Mouse (Mus musculus) heart, postnatal 36 days (tissue): ENCODE data around the gene Rnf183. TPM values are rescaled to one million over a fixed set of nuclear protein-coding genes. Genes with fewer than 3 reads are reported as not detected.

Experiments used
- DNase-seq, 2 experiments: peaks; one replicate each; pipeline ENCODE4 v3.0.0; 2021 to 2022
- intact Hi-C: fragments of 180-260 bp; cut with DNase I; formaldehyde crosslinking; loops from one replicate; pipeline ENCODE4 v1.15.1; 2025
- total RNA-seq, 2 experiments: library from RNA; stranded (reverse); gene quantifications; 2 replicates each; pipeline ENCODE4 v1.2.3; 2021

Gene Rnf183
- total RNA-seq, 2 experiments from 2014 or later: not detected

- intact Hi-C loops: no loop called here
- DNase-seq: no peak
Observed at GRCm38 (mm10) chr4:62433939-62434870, 847 bp downstream of the Rnf183 start.

GRCm38 (mm10) chr4:62431522-62431921 lies 3.5 kb downstream of the Rnf183 start:
- no peak for DNase-seq
- intact Hi-C loops: no loop called here

- DNase-seq: no peak
- intact Hi-C loops: no loop called here
Observed at GRCm38 (mm10) chr4:62430678-62431077, 4.4 kb downstream of the Rnf183 start.

GRCm38 (mm10) chr4:62429616-62430015 lies 5.4 kb downstream of the Rnf183 start:
- intact Hi-C loops: no loop called here
- DNase-seq: no peak

DNA sequence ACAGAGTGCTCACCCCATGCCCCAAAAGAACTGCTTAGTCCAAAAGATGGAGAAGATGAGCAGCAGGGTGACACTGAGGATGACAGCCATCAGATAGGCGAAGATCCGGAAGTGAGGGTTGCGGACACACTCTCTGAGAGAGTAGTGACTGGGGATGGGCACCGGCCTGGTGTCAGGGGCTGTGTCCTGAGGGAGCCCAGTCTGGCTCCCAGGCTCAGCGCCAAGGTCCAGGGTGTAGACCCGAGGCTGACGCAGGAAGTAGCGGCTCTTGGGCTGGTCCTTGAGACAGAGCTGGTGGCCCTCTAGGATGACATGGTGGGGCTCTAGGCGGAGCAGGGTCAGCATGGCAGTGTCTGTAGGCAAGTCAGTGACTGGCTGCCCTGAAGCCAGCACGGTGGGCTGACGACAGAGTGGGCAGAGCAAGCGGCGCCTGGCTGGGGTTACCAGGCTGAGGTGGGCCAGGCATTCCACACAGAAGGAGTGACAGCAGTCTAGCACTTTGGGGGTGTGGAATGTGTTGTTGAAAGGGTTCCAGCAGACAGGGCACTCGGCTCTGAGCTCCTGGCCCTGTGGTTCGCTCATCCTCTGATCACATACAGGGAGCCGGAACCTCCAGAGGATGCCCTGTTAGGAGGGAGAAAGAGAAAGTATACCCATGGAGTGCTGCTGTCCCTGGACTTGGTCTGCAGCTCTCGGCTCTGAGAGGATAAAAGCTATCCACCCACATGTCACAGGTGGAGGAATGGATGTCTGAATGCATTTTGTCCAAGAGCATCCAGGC lies 6.9 kb downstream of the Rnf183 start:
- intact Hi-C loops: no loop called here
- DNase-seq: no peak

GRCm38 (mm10) chr4:62425891-62426290 lies 9.2 kb downstream of the Rnf183 start:
- intact Hi-C loops: no loop called here
- no peak for DNase-seq

GRCm38 (mm10) chr4:62419091-62419490 lies 16.0 kb downstream of the Rnf183 start:
- no peak for DNase-seq
- intact Hi-C loops: no loop called here

- no peak for DNase-seq
- intact Hi-C loops: no loop called here
Observed at GRCm38 (mm10) chr4:62418448-62418847, 16.6 kb downstream of the Rnf183 start.

DNA sequence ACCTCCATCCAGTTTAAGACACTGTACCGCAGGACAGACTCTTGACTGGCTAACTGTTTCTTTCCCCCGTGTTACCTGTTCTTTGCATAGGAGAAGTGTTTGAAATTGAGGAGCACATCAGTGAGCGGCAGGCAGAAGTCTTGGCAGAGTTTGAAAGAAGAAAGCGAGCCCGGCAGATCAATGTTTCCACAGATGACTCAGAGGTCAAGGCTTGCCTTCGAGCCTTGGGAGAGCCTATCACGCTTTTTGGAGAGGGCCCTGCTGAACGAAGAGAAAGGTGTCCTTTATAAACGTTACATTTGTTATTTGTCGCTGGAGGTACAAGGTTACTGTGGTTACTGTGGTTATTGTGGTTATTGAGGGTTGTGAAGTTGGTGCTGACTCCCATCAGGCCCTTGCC lies 23.4 kb downstream of the Rnf183 start:
- DNase-seq: no peak
- intact Hi-C loops: no loop called here

DNA sequence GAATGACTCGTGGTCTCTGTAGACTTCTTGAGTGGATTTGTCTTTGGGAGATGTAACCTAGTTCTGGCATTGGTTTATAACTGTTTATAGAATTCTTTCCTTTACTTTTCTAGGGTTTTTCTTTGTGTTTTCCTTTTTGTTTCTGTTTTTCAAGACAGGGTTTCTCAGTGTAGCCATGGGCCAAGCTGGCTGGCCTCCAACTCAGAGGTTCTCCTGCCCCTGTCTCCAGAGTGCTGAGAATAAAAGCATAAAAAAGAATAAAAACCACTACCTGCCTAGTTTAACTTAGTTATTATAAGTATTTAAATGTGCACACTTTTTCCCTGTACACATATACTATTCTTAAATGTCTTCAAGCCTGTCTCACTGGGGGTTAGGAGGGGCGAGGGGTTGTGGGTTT lies 24.7 kb downstream of the Rnf183 start:
- DNase-seq: no peak
- intact Hi-C loops: no loop called here

- no peak for DNase-seq
- intact Hi-C loops: loop anchor here (2.0 to 10.0 kb wide), 7 partner anchors 49 to 353 kb away; partner anchors contain the start of genes Alad, Fkbp15, Hdhd3 and Slc31a1
Observed at GRCm38 (mm10) chr4:62409615-62410014, 25.4 kb downstream of the Rnf183 start.

DNA sequence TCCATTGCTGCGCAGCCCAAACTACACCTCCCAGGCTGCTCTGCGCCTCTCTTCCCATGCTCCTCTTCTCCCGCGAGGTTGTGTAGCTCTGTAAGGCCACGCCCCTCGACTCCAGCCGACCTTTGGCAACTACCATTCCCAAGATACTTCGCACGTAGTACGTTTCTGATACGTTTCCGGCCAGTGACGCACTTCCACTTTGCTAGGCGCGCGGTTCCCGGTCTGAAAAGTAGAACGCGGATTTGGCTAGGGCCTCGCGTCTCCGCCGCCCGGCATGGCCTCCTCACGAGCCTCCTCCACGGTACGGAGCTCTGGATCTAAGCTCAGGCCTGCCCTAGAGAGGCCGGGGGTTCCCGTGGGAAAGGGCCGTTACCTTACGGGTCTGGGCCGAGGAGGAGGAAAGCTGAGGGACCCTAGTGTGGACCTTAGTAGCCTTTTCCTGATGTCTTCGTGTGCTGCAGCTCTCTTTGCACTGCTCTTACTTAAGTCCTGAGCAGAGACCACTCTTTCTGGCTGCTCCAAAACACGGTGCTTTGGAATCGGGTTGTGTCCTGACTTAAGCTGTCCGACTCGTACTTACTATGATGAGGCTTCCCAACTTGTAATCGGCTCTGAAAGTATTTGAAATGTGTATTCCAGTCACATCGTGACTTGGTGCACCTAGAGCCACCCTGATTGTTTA lies 26.3 kb downstream of the Rnf183 start, which contains the start of the genes Cdc26 and Prpf4:
Gene Cdc26, minus strand, starts transcription at position 42 of the 682 bp plus-strand sequence.
Gene Prpf4, plus strand, starts transcription at position 197 of the 682 bp plus-strand sequence.
- intact Hi-C loops: loop anchor here (2.0 to 10.0 kb wide), 7 partner anchors 48 to 354 kb away; partner anchors contain the start of genes Alad, Fkbp15, Hdhd3 and Slc31a1
- peak; percentile 93 to 96 for DNase-seq

- DNase-seq: peak; percentile 53 to 69
- intact Hi-C loops: loop anchor here (2.0 to 10.0 kb wide), 7 partner anchors 47 to 354 kb away; partner anchors contain the start of genes Alad, Fkbp15, Hdhd3 and Slc31a1
Observed at GRCm38 (mm10) chr4:62407730-62408582, 27.1 kb downstream of the Rnf183 start.

DNA sequence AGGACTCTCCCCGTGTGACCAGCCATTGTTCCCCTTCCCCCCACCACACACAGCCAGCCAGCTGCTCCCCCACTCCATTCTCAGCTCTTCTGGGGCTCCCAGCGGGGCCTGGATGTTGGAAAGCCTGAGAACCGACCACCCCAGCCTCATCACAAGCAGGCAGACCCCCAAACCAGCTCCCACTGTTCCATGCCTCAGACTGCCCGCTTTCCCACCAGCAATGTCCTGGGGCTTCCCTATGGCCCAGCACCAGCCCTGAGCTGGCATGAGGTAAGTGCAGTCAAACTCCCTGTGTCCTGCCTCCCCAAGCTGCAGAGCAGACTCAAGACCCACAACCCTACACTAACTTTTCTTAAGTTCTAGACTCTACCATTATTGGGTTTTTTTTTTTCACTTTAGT lies 28.9 kb downstream of the Rnf183 start:
- intact Hi-C loops: loop anchor here (5.0 to 10.0 kb wide), 5 partner anchors 64 to 356 kb away; partner anchors contain the start of gene Alad
- DNase-seq: no peak

GRCm38 (mm10) chr4:62398956-62399355 lies 36.1 kb downstream of the Rnf183 start:
- DNase-seq: no peak
- intact Hi-C loops: no loop called here

DNA sequence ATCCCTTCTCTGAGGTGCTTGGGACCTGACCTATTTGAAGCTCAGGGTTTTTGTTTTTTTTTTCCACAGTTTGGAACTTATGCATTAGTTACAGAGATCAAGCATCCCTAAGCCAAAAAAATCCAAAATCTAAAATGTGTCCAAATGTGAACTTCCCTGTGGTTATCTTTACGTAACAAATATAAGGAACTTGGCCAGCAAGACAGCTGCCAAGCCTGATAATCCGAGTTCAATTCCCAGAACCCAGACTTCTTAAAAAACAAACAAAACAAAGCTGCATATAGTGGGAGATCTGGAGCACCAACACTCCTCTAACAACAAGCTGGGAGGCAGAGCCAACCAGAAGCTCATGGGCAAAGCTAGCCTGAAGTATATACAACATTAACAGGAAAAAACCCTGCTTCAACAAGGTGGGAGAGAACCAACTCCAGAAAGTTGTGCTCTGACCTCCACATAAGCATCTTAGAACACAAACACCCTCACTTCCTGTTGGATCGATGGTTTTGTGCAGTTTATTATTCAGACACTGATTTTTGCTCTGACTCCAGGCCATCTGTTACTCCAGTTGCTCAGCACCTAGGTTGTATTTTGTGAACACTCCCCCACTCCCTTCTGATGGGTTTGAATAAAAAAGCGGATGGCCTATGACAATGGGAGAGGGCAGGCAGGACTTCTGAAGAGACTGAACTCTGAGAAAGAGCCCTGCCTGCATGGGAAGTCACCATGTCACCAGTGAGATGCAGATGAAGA lies 37.3 kb downstream of the Rnf183 start:
- intact Hi-C loops: no loop called here
- no peak for DNase-seq

GRCm38 (mm10) chr4:62395806-62396205 lies 39.2 kb downstream of the Rnf183 start:
- intact Hi-C loops: no loop called here
- no peak for DNase-seq

DNA sequence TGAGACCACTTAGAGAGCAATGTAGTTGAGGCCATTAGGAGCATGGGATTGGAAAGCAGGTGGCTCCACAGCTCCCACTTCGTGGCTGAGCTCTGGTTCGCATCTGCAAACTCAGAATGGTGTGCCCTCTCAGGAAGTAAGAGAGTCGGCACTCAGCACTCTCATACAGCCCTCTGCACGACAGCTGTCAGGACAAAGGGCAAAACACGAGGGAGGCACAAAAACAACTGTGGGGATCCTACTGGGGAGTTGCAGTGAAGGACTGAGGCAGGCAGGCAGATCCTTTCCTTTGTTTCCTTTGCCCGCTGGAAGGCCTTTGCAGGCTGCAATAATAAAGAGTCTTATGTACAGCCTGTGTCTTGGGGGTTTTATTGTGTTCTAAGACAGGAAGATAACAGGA lies 41.6 kb downstream of the Rnf183 start:
- intact Hi-C loops: no loop called here
- DNase-seq: no peak

GRCm38 (mm10) chr4:62391892-62392291 lies 43.2 kb downstream of the Rnf183 start:
- DNase-seq: no peak
- intact Hi-C loops: no loop called here
